19 mouse cellular contexts compared by ENCODE assay signal in the genomic region with DNA sequence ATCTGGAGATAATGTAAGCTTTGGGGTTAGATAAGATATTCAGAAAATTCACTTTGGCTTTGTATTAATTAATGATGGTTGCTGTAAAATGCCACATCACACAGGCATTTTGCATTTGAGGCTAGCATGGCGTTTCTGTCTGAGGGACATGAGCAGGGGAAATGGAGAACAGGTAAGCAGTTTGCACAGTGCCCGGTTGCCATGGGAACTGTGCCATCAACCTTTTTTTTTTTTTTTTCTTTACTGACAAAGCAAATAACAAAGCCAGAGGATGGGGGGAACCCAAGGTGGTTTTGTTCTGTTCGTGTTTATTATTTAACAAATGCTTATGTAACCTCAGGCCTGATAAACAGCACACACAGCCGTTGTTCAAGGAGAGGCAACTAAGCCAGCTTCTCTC. TPM values are rescaled to one million over a fixed set of nuclear protein-coding genes. Genes with fewer than 3 reads are reported as not detected.
DNase-seq lines count a peak whose midpoint lies in the region; ATAC-seq lines count a peak whose summit lies in the region.
"Had no signal": no experiment of that assay in that cellular context is flagged by ENCODE, and none has a peak within 500 bp of the region (broad histone marks: within the 10 kb centered on the region; RNA-seq: fewer than 3 reads in every experiment).

No protein-coding gene starts in this region.

- ATAC-seq in neural tube, embryonic 13.5 days (ENCODE audit: low read depth), result no peak
- ATAC-seq in forebrain, embryonic 14.5 days, result no peak
- ATAC-seq in cerebellum, adult (ENCODE audit: insufficient number of reproducible peaks, low FRiP score, low TSS enrichment), result no peak
- ATAC-seq: intestine, embryonic 15.5 days; liver, postnatal 0 days had no signal

- no peaks in the 10 kb centered on the region for H3K9me3 ChIP-seq in neural tube, embryonic 13.5 days
- no peaks in the 10 kb centered on the region for H3K9me3 ChIP-seq in forebrain, embryonic 14.5 days (replicated peaks; ENCODE audit: control insufficient read depth, low read length)
- H3K9me3 ChIP-seq: heart, embryonic 10.5 days; intestine, embryonic 15.5 days; kidney, embryonic 15.5 days; limb, embryonic 15.5 days; neural tube, embryonic 12.5 days had no signal

- no peaks in the 10 kb centered on the region for H3K36me3 ChIP-seq in neural tube, embryonic 13.5 days
- H3K36me3 ChIP-seq in forebrain, embryonic 14.5 days (ENCODE audit: control insufficient read depth, insufficient read depth, low read length), result no peaks in the 10 kb centered on the region
- H3K36me3 ChIP-seq: heart, embryonic 10.5 days; intestine, embryonic 15.5 days; kidney, embryonic 15.5 days; limb, embryonic 15.5 days; neural tube, embryonic 12.5 days had no signal

- H3K27me3 ChIP-seq in neural tube, embryonic 13.5 days, result peaks cover 16% of the 10 kb centered on the region
- H3K27me3 ChIP-seq in forebrain, embryonic 14.5 days (replicated peaks; ENCODE audit: control insufficient read depth, insufficient read depth, low read length), result peaks cover 8% of the 10 kb centered on the region

- no peak overlapping the region; the same call in 1 of the 2 replicates for H3K4me2 ChIP-seq in neural tube, embryonic 13.5 days
- no peak overlapping the region for H3K4me2 ChIP-seq in forebrain, embryonic 14.5 days (ENCODE audit: low read length)
- H3K4me2 ChIP-seq: intestine, embryonic 15.5 days; kidney, embryonic 15.5 days; limb, embryonic 15.5 days; neural tube, embryonic 12.5 days had no signal

- no peak overlapping the region for H3K9ac ChIP-seq in neural tube, embryonic 13.5 days
- H3K9ac ChIP-seq in forebrain, embryonic 14.5 days (ENCODE audit: low read length), result no peak overlapping the region
- H3K9ac ChIP-seq: intestine, embryonic 15.5 days; kidney, embryonic 15.5 days; limb, embryonic 15.5 days; liver, postnatal 0 days; neural tube, embryonic 12.5 days had no signal

- no peak overlapping the region for H3K4me3 ChIP-seq in neural tube, embryonic 13.5 days
- no peak overlapping the region for H3K4me3 ChIP-seq in forebrain, embryonic 14.5 days (ENCODE audit: low read depth, low read length)
- H3K4me3 ChIP-seq: heart, embryonic 10.5 days; intestine, embryonic 15.5 days; kidney, embryonic 15.5 days; limb, embryonic 15.5 days; neural tube, embryonic 12.5 days had no signal

- H3K27ac ChIP-seq in neural tube, embryonic 13.5 days (replicated peaks), result peak overlapping the region; percentile 96
- H3K27ac ChIP-seq in forebrain, embryonic 14.5 days (ENCODE audit: low read depth, low read length), result peak overlapping the region; percentile 94
- H3K27ac ChIP-seq: heart, embryonic 10.5 days; intestine, embryonic 15.5 days; kidney, embryonic 15.5 days; limb, embryonic 15.5 days; neural tube, embryonic 12.5 days had no signal

- 46% methylated on average over 4 of the region's 4 CpGs for WGBS in neural tube, embryonic 13.5 days
- 47% methylated on average over 4 of the region's 4 CpGs for WGBS in forebrain, embryonic 14.5 days

- DNase-seq in neural tube, embryonic 10.5 days (ENCODE audit: extremely low spot score, low spot score), result no peak
- peak; percentile 65 for DNase-seq in forebrain, embryonic 14.5 days (ENCODE audit: low spot score)
- peak; percentile 38 for DNase-seq in induced T-regulatory cell, adult 2 months (ENCODE audit: low read depth)
- DNase-seq in lung, postnatal 36 days, result no peak
- no peak for DNase-seq in heart, adult 18-20 months
- DNase-seq: cerebellum, postnatal 25 days; gastrocnemius, postnatal 36 days; heart, postnatal 10 days; layer of hippocampus, postnatal 36 days; liver, postnatal 0 days; lung, postnatal 14 days had no signal

- peaks cover 78% of the 10 kb centered on the region for H3K4me1 ChIP-seq in neural tube, embryonic 13.5 days (replicated peaks)
- H3K4me1 ChIP-seq in forebrain, embryonic 14.5 days (ENCODE audit: control insufficient read depth, insufficient read depth, low read length), result peaks cover 47% of the 10 kb centered on the region

RNA-seq across cellular contexts. Expression of gene Pnmal2, which starts 1.6 kb away (rescaled TPM):
- 76.2 and 82.4 TPM in 2 replicates for polyA plus RNA-seq in neural tube, embryonic 13.5 days (2015; fragmentation: Nextera tagmentation; extraction: Ambion mirVana)
- polyA plus RNA-seq in forebrain, embryonic 14.5 days (2014; fragmentation: Nextera tagmentation; extraction: Ambion mirVana), result 48.1 and 63.2 TPM in 2 replicates
- 1 to 10 TPM; 3.7 to 4.0 TPM for total RNA-seq in heart, adult 18-20 months (2021)

RNA-seq across cellular contexts. Expression of gene Pnmal1, which starts 16.6 kb away (rescaled TPM):
- 37.6 and 39.7 TPM in 2 replicates for polyA plus RNA-seq in neural tube, embryonic 13.5 days (2015; fragmentation: Nextera tagmentation; extraction: Ambion mirVana)
- 55.5 and 61.9 TPM in 2 replicates for polyA plus RNA-seq in forebrain, embryonic 14.5 days (2014; fragmentation: Nextera tagmentation; extraction: Ambion mirVana)
- not detected for total RNA-seq in heart, adult 18-20 months (2021)
- total RNA-seq: gastrocnemius, postnatal 36 days; heart, postnatal 10 days had no signal

RNA-seq across cellular contexts. Expression of gene Calm3, which starts 18.9 kb away (rescaled TPM):
- 275 and 297 TPM in 2 replicates for polyA plus RNA-seq in neural tube, embryonic 13.5 days (2015; fragmentation: Nextera tagmentation; extraction: Ambion mirVana)
- 473 and 491 TPM in 2 replicates for polyA plus RNA-seq in forebrain, embryonic 14.5 days (2014; fragmentation: Nextera tagmentation; extraction: Ambion mirVana)
- 100 to 1,000 TPM; 166 to 200 TPM for total RNA-seq in heart, adult 18-20 months (2021)

RNA-seq across cellular contexts. Expression of gene Ptgir, which starts 36.6 kb away (rescaled TPM):
- 3.1 and 3.6 TPM in 2 replicates for polyA plus RNA-seq in neural tube, embryonic 13.5 days (2015; fragmentation: Nextera tagmentation; extraction: Ambion mirVana)
- polyA plus RNA-seq in forebrain, embryonic 14.5 days (2014; fragmentation: Nextera tagmentation; extraction: Ambion mirVana), result 0.12 and 0.22 TPM in 2 replicates
- 1 to 10 TPM; 1.5 TPM for total RNA-seq in heart, adult 18-20 months (2021)
- total RNA-seq: layer of hippocampus, postnatal 36 days had no signal

RNA-seq across cellular contexts. Expression of gene Gm42372, which starts 40.0 kb away (rescaled TPM):
- polyA plus RNA-seq in neural tube, embryonic 13.5 days (2015; fragmentation: Nextera tagmentation; extraction: Ambion mirVana), result 3.3 and 3.5 TPM in 2 replicates
- 3.8 and 3.9 TPM in 2 replicates for polyA plus RNA-seq in forebrain, embryonic 14.5 days (2014; fragmentation: Nextera tagmentation; extraction: Ambion mirVana)
- total RNA-seq in heart, adult 18-20 months (2021), result under 1 TPM in 1 of 2 experiments, not detected in 1; 0.08 TPM
- total RNA-seq: gastrocnemius, postnatal 36 days had no signal
- polyA plus RNA-seq: liver, postnatal 0 days; urinary bladder, adult 2 months had no signal

Comparison
In these comparisons a context has a peak if more than half of its experiments do, and no peak if none do; other contexts are left out.
1. DNase-seq: peak in forebrain, embryonic 14.5 days (single experiment) and induced T-regulatory cell, adult 2 months (single experiment); none in neural tube, embryonic 10.5 days (single experiment), lung, postnatal 36 days (single experiment) and heart, adult 18-20 months (0 of 2).